Mouse (Mus musculus): Measurements from ENCODE around the gene Olfr814. TPM values are rescaled to one million over a fixed set of nuclear protein-coding genes. Genes with fewer than 3 reads are reported as not detected.
"Not testable (repeated sequence)": the region's sequence is repeated elsewhere in the genome, so short reads cannot be mapped to it uniquely, and the experiment has no call there.

Olfr814 gene
- not detected in 2 replicates for polyA plus RNA-seq (2015; fragmentation: Nextera tagmentation; extraction: Ambion mirVana)

- not testable (repeated sequence) for H3K9ac ChIP-seq (ENCODE audit: low read depth, low read length); H3K4me3 ChIP-seq (ENCODE audit: low read length); H3K4me2 ChIP-seq (ENCODE audit: low read depth, low read length); H3K27me3 ChIP-seq (replicated peaks; ENCODE audit: control insufficient read depth, insufficient read depth, low read length); H3K9me3 ChIP-seq (ENCODE audit: control insufficient read depth, low read length); H3K36me3 ChIP-seq (ENCODE audit: control insufficient read depth, insufficient read depth, low read length); H3K4me1 ChIP-seq (ENCODE audit: control insufficient read depth, insufficient read depth, low read length); ATAC-seq; H3K27ac ChIP-seq (ENCODE audit: low read length)
- WGBS: no CpG with 5 or more reads among the region's 1 CpGs
Measured at GRCm38 (mm10) chr10:129879751-129880150, at the start of gene Olfr814. Gene Olfr814 (minus strand): TSS chr10:129879851.

GRCm38 (mm10) chr10:129915497-129915896 is 35.8 kb upstream of the Olfr814 start, which contains the start of gene Olfr816:
Gene Olfr816 (minus strand): TSS chr10:129915597.
- Histone ChIP-seq H3K9ac (ENCODE audit: low read depth, low read length) (no peak within 1 kb of the TSS), H3K27me3 (replicated peaks; ENCODE audit: control insufficient read depth, insufficient read depth, low read length) (no peaks in the 10 kb centered on the region), H3K27ac (ENCODE audit: low read length) (no peak within 1 kb of the TSS), H3K4me3 (ENCODE audit: low read length) (no peak within 1 kb of the TSS), H3K36me3 (ENCODE audit: control insufficient read depth, insufficient read depth, low read length) (no peaks in the 10 kb centered on the region), H3K4me2 (ENCODE audit: low read depth, low read length) (no peak within 1 kb of the TSS), H3K9me3 (ENCODE audit: control insufficient read depth, low read length) (no peaks in the 10 kb centered on the region), H3K4me1 (ENCODE audit: control insufficient read depth, insufficient read depth, low read length) (no peaks in the 10 kb centered on the region)
- WGBS: 55% methylated on average over 1 of the region's 1 CpGs
- no peak for ATAC-seq

GRCm38 (mm10) chr10:129905767-129906166 is 26.1 kb upstream of the Olfr814 start, which contains the start of gene Olfr815:
Gene Olfr815 (minus strand): TSS chr10:129905867.
- WGBS: no CpG with 5 or more reads among the region's 1 CpGs
- not testable (repeated sequence) for ATAC-seq

GRCm38 (mm10) chr10:129885934-129886333 is 6.3 kb upstream of the Olfr814 start:
- no peak overlapping the region for H3K27ac ChIP-seq (ENCODE audit: low read length)
- 93% methylated on average over 7 of the region's 7 CpGs for WGBS
- no peaks in the 10 kb centered on the region for H3K4me1 ChIP-seq (ENCODE audit: control insufficient read depth, insufficient read depth, low read length)
- no peaks in the 10 kb centered on the region for H3K36me3 ChIP-seq (ENCODE audit: control insufficient read depth, insufficient read depth, low read length)
- no peak overlapping the region for H3K9ac ChIP-seq (ENCODE audit: low read depth, low read length)
- H3K27me3 ChIP-seq (replicated peaks; ENCODE audit: control insufficient read depth, insufficient read depth, low read length): no peaks in the 10 kb centered on the region
- H3K4me2 ChIP-seq (ENCODE audit: low read depth, low read length): no peak overlapping the region
- no peaks in the 10 kb centered on the region for H3K9me3 ChIP-seq (ENCODE audit: control insufficient read depth, low read length)
- ATAC-seq: no peak
- no peak overlapping the region for H3K4me3 ChIP-seq (ENCODE audit: low read length)

More at GRCm38 (mm10) chr10:129905767-129906166, 26.1 kb upstream of the Olfr814 start, which contains the start of gene Olfr815:
- H3K4me2 ChIP-seq (ENCODE audit: low read depth, low read length); H3K9ac ChIP-seq (ENCODE audit: low read depth, low read length); H3K4me3 ChIP-seq (ENCODE audit: low read length); H3K27me3 ChIP-seq (replicated peaks; ENCODE audit: control insufficient read depth, insufficient read depth, low read length); H3K36me3 ChIP-seq (ENCODE audit: control insufficient read depth, insufficient read depth, low read length); H3K4me1 ChIP-seq (ENCODE audit: control insufficient read depth, insufficient read depth, low read length); H3K27ac ChIP-seq (ENCODE audit: low read length); H3K9me3 ChIP-seq (ENCODE audit: control insufficient read depth, low read length): not testable (repeated sequence)

- not testable (repeated sequence) for H3K9me3 ChIP-seq (ENCODE audit: control insufficient read depth, low read length); H3K9ac ChIP-seq (ENCODE audit: low read depth, low read length); H3K27ac ChIP-seq (ENCODE audit: low read length); H3K4me2 ChIP-seq (ENCODE audit: low read depth, low read length); H3K4me3 ChIP-seq (ENCODE audit: low read length); H3K27me3 ChIP-seq (replicated peaks; ENCODE audit: control insufficient read depth, insufficient read depth, low read length); ATAC-seq; H3K4me1 ChIP-seq (ENCODE audit: control insufficient read depth, insufficient read depth, low read length); H3K36me3 ChIP-seq (ENCODE audit: control insufficient read depth, insufficient read depth, low read length)
- 73% methylated on average over 6 of the region's 6 CpGs for WGBS
Measured at GRCm38 (mm10) chr10:129885496-129885895, 5.8 kb upstream of the Olfr814 start.

GRCm38 (mm10) chr10:129855067-129855466 is 24.6 kb downstream of the Olfr814 start, which contains the start of gene Olfr813:
Gene Olfr813 (plus strand): TSS chr10:129855367.
- no peaks in the 10 kb centered on the region for H3K36me3 ChIP-seq (ENCODE audit: control insufficient read depth, insufficient read depth, low read length)
- H3K27me3 ChIP-seq (replicated peaks; ENCODE audit: control insufficient read depth, insufficient read depth, low read length): no peaks in the 10 kb centered on the region
- H3K4me2 ChIP-seq (ENCODE audit: low read depth, low read length): no peak within 1 kb of the TSS
- no peak within 1 kb of the TSS for H3K27ac ChIP-seq (ENCODE audit: low read length)
- no peak within 1 kb of the TSS for H3K9ac ChIP-seq (ENCODE audit: low read depth, low read length)
- no peak for ATAC-seq
- no peak within 1 kb of the TSS for H3K4me3 ChIP-seq (ENCODE audit: low read length)
- no peaks in the 10 kb centered on the region for H3K4me1 ChIP-seq (ENCODE audit: control insufficient read depth, insufficient read depth, low read length)
- no peaks in the 10 kb centered on the region for H3K9me3 ChIP-seq (ENCODE audit: control insufficient read depth, low read length)

- no peak overlapping the region for H3K4me2 ChIP-seq (ENCODE audit: low read depth, low read length)
- no peak for ATAC-seq
- no peak overlapping the region for H3K27ac ChIP-seq (ENCODE audit: low read length)
- H3K27me3 ChIP-seq (replicated peaks; ENCODE audit: control insufficient read depth, insufficient read depth, low read length): no peaks in the 10 kb centered on the region
- H3K4me1 ChIP-seq (ENCODE audit: control insufficient read depth, insufficient read depth, low read length): no peaks in the 10 kb centered on the region
- WGBS: 70% methylated on average over 1 of the region's 1 CpGs
- no peak overlapping the region for H3K9ac ChIP-seq (ENCODE audit: low read depth, low read length)
- no peak overlapping the region for H3K4me3 ChIP-seq (ENCODE audit: low read length)
- no peaks in the 10 kb centered on the region for H3K9me3 ChIP-seq (ENCODE audit: control insufficient read depth, low read length)
- no peaks in the 10 kb centered on the region for H3K36me3 ChIP-seq (ENCODE audit: control insufficient read depth, insufficient read depth, low read length)
Measured at GRCm38 (mm10) chr10:129847343-129847742, 32.3 kb downstream of the Olfr814 start.

- Histone ChIP-seq H3K4me1 (ENCODE audit: control insufficient read depth, insufficient read depth, low read length) (no peaks in the 10 kb centered on the region), H3K4me2 (ENCODE audit: low read depth, low read length) (no peak within 1 kb of the TSS), H3K27ac (ENCODE audit: low read length) (no peak within 1 kb of the TSS), H3K4me3 (ENCODE audit: low read length) (no peak within 1 kb of the TSS), H3K9me3 (ENCODE audit: control insufficient read depth, low read length) (no peaks in the 10 kb centered on the region), H3K27me3 (replicated peaks; ENCODE audit: control insufficient read depth, insufficient read depth, low read length) (no peaks in the 10 kb centered on the region), H3K9ac (ENCODE audit: low read depth, low read length) (no peak within 1 kb of the TSS), H3K36me3 (ENCODE audit: control insufficient read depth, insufficient read depth, low read length) (no peaks in the 10 kb centered on the region)
- 68% methylated on average over 1 of the region's 1 CpGs for WGBS
- no peak for ATAC-seq
Measured at GRCm38 (mm10) chr10:129845994-129846393, 33.7 kb downstream of the Olfr814 start, which contains the start of gene Olfr812. Gene Olfr812 (minus strand): TSS chr10:129846094.
